Mouse (Mus musculus) liver, embryonic 15.5 days (tissue): ENCODE measurements around the gene Lrrc28. TPM values are rescaled to one million over a fixed set of nuclear protein-coding genes. Genes with fewer than 3 reads are reported as not detected.
A peak's percentile ranks its signal among the peaks of the same experiment; 100 is the strongest.

Experiments
- ATAC-seq: fragments of 200-750 bp; cut with Nextera tagmentation; 2 replicates; pipeline ENCODE4 v1.8.0; 2017; ENCODE audit warnings: moderate number of reproducible peaks, mild to moderate bottlenecking, moderate library complexity; ENCODE audit not compliant: insufficient read depth
- H3K27ac ChIP-seq: fragments of 300-500 bp; sonication (generic); replicated peaks from 2 replicates; pipeline ENCODE4 v1.5.1; 2015; ENCODE audit warnings: mild to moderate bottlenecking, inconsistent platforms
- H3K27me3 ChIP-seq: fragments of 300-500 bp; sonication (generic); 2 replicates; pipeline ENCODE4 v1.6.1; 2015; ENCODE audit warnings: mild to moderate bottlenecking, inconsistent platforms
- H3K36me3 ChIP-seq: fragments of 300-500 bp; sonication (generic); replicated peaks from 2 replicates; pipeline ENCODE4 v1.6.1; 2015; ENCODE audit warnings: moderate library complexity, mild to moderate bottlenecking, inconsistent platforms
- H3K4me1 ChIP-seq: fragments of 300-500 bp; sonication (generic); replicated peaks from 2 replicates; pipeline ENCODE4 v1.6.1; 2015; ENCODE audit warnings: inconsistent platforms
- H3K4me2 ChIP-seq: fragments of 300-500 bp; sonication (generic); 2 replicates; pipeline ENCODE4 v1.6.1; 2015; ENCODE audit warnings: moderate library complexity, mild to moderate bottlenecking, inconsistent platforms
- H3K4me3 ChIP-seq: fragments of 300-500 bp; sonication (generic); replicated peaks from 2 replicates; pipeline ENCODE4 v1.5.1; 2015; ENCODE audit warnings: mild to moderate bottlenecking, inconsistent platforms
- H3K9ac ChIP-seq: fragments of 300-500 bp; sonication (generic); 2 replicates; pipeline ENCODE4 v1.6.1; 2015; ENCODE audit warnings: moderate library complexity, mild to moderate bottlenecking, inconsistent platforms
- H3K9me3 ChIP-seq: fragments of 300-500 bp; sonication (generic); replicated peaks from 2 replicates; pipeline ENCODE4 v1.6.1; 2016; ENCODE audit warnings: inconsistent platforms
- WGBS: fragments of 180-500 bp; shearing (Covaris S2); methylation state at CpG from one replicate; pipeline ENCODE4 v1.1.7; 2015; ENCODE audit warnings: mixed read lengths; ENCODE audit not compliant: insufficient replicate concordance; 5-methylcytosine and 5-hydroxymethylcytosine counted together
- polyA plus RNA-seq: library from polyadenylated mRNA; unstranded; fragments of >200 nt; fragmentation: Nextera tagmentation; extraction: Ambion mirVana; gene quantifications from 2 replicates; pipeline ENCODE4 v1.2.1, GENCODE M21; 2015

The Lrrc28 gene
- polyA plus RNA-seq, 1 experiment from 2014 or later, result 7.9 TPM

DNA sequence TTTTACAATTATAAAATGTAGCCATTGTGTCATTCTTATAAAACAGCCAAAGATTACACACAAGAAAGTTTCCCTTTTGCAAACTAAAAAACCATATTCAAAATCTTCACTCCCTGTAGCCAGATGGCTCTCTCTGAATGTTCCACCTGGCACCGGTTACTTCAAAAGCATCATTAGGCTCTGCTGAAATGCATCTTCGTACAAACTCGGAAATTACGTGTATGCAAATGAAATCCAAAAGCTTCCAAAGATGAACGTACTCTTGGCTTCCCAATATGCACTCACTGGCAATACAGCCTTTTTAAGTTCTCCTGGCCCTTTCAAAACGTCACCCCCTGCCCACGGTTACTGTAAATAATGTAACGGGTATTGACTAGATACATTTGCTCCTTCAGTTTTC, 777 bp downstream of the Lrrc28 start:
- Histone ChIP-seq H3K36me3 (0 out of 2 replicates have a peak, but pooled peaks cover 7% of the 10 kb centered on the region), H3K4me2 (peak overlapping the region; percentile 83), H3K9me3 (no peaks in the 10 kb centered on the region), H3K27ac (no peak overlapping the region), H3K27me3 (no peaks in the 10 kb centered on the region), H3K9ac (peak overlapping the region; percentile 90), H3K4me3 (peak overlapping the region; percentile 81), H3K4me1 (peaks cover 22% of the 10 kb centered on the region)
- WGBS, result 42% methylated on average over 8 of the region's 8 CpGs
- no peak for ATAC-seq

DNA sequence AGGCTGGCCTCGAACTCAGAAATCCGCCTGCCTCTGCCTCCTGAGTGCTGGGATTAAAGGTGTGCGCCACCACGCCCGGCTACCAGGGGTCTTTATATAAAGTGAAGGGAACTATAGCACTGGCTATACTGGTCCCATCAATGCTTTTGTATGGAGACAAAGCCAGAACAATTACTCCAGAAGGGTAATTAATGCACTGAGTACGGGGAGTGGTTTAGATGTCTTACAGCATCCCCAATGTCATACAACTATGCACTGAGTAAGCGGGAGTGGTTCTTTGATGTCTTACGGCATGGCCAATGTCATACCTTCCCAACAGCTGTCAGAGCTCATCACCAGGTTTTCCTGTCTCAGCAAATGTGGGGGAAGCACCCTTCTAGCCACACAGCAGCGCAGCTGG, 2.1 kb downstream of the Lrrc28 start:
- Histone ChIP-seq H3K4me3 (no peak overlapping the region), H3K27ac (no peak overlapping the region), H3K9me3 (no peaks in the 10 kb centered on the region), H3K36me3 (0 out of 2 replicates have a peak, but pooled peaks cover 7% of the 10 kb centered on the region), H3K27me3 (no peaks in the 10 kb centered on the region), H3K4me1 (peaks cover 19% of the 10 kb centered on the region), H3K4me2 (no peak overlapping the region), H3K9ac (no peak overlapping the region)
- WGBS, result 82% methylated on average over 9 of the region's 9 CpGs
- ATAC-seq, result no peak

DNA sequence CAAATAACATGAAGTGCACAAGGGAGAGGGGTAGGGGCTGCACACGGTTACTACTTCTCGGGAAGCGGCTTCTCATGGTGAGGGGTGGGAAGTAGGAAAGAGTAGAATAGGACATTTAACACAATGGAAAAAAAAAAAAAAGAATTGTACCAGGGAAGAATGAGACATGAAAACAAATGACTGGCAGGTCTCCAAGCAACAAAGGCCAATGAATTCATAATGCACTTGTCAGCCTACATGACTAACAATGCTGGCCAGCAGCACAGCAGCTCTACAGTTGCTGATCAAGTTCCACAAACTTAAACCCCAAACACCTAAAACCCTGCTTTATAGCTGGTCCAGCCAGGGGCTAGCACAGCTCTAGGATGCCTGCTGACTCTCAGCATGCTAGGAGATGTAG, 6.1 kb downstream of the Lrrc28 start:
- Histone ChIP-seq H3K36me3 (0 out of 2 replicates have a peak, but pooled peaks cover 7% of the 10 kb centered on the region), H3K9me3 (no peaks in the 10 kb centered on the region), H3K4me3 (no peak overlapping the region), H3K4me1 (peaks cover 1% of the 10 kb centered on the region), H3K9ac (no peak overlapping the region), H3K4me2 (no peak overlapping the region), H3K27me3 (no peaks in the 10 kb centered on the region), H3K27ac (no peak overlapping the region)
- 89% methylated on average over 3 of the region's 3 CpGs for WGBS
- ATAC-seq, result no peak

DNA sequence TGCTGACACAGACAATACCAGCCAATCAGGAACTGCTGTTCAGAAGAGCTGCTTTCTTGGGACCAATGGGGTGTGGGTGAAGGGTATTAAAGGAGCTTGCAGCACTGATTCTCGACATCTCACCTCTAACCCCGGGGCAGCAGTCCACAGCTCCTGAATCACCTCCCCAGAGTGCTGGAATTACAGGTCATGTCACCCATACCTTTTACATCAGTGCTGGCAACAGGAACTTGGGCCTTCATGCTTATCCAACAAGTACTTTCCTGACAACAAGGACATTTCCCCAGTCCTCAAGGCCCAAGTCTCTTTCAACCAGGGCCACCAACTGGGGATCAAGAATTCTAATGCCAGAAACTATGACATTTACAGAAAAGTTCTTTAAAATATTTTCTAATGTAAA, 8.9 kb downstream of the Lrrc28 start:
- 0 out of 2 replicates have a peak, but pooled peaks cover 7% of the 10 kb centered on the region for H3K36me3 ChIP-seq
- no peak overlapping the region for H3K9ac ChIP-seq
- no peak for ATAC-seq
- H3K27me3 ChIP-seq, result no peaks in the 10 kb centered on the region
- H3K27ac ChIP-seq, result no peak overlapping the region
- no peak overlapping the region for H3K4me2 ChIP-seq
- no peaks in the 10 kb centered on the region for H3K9me3 ChIP-seq
- H3K4me1 ChIP-seq, result no peaks in the 10 kb centered on the region
- 55% methylated on average over 2 of the region's 2 CpGs for WGBS
- no peak overlapping the region for H3K4me3 ChIP-seq

DNA sequence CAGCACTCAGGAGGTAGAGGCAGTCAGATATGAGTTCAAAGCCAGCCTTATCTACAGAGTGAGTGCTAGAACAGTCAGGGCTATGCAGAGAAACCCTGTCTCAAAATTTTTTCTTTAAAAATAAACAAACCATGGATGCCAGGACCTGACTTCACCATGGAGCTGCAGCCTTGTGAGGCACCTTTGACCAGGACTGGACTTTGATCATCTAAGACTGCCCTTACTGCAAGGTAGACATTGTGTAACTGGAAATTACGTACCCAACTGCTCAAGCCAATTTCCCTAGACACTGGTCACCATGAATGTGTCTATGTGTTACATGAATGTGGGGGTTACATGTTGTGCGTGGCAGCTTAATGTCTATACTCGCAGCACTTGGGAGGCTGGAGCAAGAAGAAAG, 10.9 kb downstream of the Lrrc28 start:
- Histone ChIP-seq H3K36me3 (no peaks in the 10 kb centered on the region), H3K9me3 (no peaks in the 10 kb centered on the region), H3K4me3 (no peak overlapping the region), H3K9ac (no peak overlapping the region), H3K27ac (no peak overlapping the region), H3K27me3 (no peaks in the 10 kb centered on the region), H3K4me2 (no peak overlapping the region), H3K4me1 (no peaks in the 10 kb centered on the region)
- 65% methylated on average over 3 of the region's 3 CpGs for WGBS
- ATAC-seq, result no peak

DNA sequence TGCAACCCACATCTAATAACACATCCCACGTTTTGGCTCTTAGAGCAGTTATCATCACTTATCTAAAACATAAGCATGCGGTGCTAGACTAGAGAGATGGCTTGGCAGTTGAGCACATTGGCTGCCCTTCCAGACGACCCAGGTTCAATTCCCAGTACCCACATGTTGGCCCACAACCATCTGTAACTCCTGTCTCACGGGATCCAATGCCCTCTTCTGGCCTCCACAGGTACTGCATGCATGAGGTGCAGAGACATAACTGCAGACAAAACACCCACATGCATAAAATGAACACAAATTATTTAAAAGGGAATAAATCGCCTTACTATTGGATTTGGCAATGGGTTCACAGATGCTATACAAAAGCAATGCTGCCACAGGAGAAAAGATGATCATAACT, 12.7 kb downstream of the Lrrc28 start:
- ATAC-seq, result no peak
- H3K9ac ChIP-seq, result no peak overlapping the region
- WGBS, result 62% methylated on average over 5 of the region's 5 CpGs
- no peak overlapping the region for H3K4me2 ChIP-seq
- H3K4me1 ChIP-seq, result no peaks in the 10 kb centered on the region
- H3K27me3 ChIP-seq, result no peaks in the 10 kb centered on the region
- H3K27ac ChIP-seq, result no peak overlapping the region
- no peaks in the 10 kb centered on the region for H3K9me3 ChIP-seq
- H3K4me3 ChIP-seq, result no peak overlapping the region
- H3K36me3 ChIP-seq, result no peaks in the 10 kb centered on the region

DNA sequence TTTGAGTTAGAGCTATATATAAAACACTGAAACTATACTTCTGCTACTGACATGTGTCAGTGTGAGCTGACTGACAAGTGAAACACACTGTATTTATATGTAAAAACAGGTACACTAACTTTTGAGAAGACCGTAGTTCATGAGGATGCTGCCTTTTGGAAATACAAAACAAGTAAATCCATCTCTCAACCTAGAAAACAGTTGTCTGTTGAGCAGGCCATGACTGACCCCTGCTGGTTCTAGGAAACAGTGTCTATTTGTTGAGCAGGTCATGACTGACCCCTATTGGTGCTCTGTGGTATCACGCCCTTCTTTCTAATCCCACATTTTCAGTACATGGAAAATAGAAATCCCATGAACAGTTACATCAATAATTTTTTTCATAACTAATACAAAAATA, 14.3 kb downstream of the Lrrc28 start:
- no peak for ATAC-seq
- 19% methylated on average over 2 of the region's 2 CpGs for WGBS
- Histone ChIP-seq H3K9me3 (no peaks in the 10 kb centered on the region), H3K36me3 (no peaks in the 10 kb centered on the region), H3K4me2 (no peak overlapping the region), H3K9ac (no peak overlapping the region), H3K4me3 (no peak overlapping the region), H3K27me3 (no peaks in the 10 kb centered on the region), H3K27ac (no peak overlapping the region), H3K4me1 (no peaks in the 10 kb centered on the region)

DNA sequence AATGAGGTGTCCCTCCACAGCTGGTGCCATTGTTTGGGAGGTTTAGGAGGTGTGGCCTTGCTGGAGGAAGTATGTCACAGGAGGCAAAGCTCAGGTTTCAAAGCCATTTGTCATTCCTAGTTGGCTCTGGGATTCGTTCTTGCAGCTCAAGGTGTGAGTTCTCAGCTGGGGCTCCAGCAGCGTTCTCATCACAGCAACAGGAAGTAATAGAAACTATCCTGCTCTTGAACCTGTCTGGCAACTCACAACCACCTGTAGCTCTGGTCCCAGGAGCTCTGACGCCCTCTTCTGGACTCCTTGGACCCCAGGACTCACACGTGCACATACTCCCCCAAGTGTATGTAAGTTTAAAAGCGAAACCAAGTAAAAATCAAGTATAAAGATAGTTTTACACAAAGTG, 15.4 kb downstream of the Lrrc28 start:
- Histone ChIP-seq H3K36me3 (no peaks in the 10 kb centered on the region), H3K4me1 (no peaks in the 10 kb centered on the region), H3K9ac (no peak overlapping the region), H3K27ac (no peak overlapping the region), H3K27me3 (no peaks in the 10 kb centered on the region), H3K4me3 (no peak overlapping the region), H3K4me2 (no peak overlapping the region), H3K9me3 (no peaks in the 10 kb centered on the region)
- ATAC-seq, result no peak
- 56% methylated on average over 5 of the region's 5 CpGs for WGBS

DNA sequence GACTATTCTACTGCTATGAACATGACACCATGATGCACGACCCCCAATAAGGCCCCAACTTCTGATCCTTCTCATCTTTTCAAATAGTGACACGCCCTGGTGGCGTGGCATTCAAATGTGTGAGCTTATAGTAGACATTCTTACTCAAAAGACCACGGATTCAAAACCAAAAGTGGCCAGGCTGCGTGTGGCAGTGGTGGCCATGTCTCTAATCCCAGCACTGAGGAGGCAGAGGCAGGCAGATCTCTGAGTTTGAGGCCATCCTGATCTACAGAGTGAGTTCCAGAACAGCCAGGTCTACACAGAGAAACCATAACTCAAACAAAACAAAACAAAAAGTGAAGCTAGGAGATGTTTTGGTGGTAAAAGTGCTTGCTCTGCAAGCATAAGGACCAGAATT, 18.4 kb downstream of the Lrrc28 start:
- H3K27ac ChIP-seq, result no peak overlapping the region
- H3K9me3 ChIP-seq, result no peaks in the 10 kb centered on the region
- WGBS, result 63% methylated on average over 5 of the region's 5 CpGs
- no peak overlapping the region for H3K4me2 ChIP-seq
- no peaks in the 10 kb centered on the region for H3K4me1 ChIP-seq
- H3K9ac ChIP-seq, result no peak overlapping the region
- ATAC-seq, result no peak
- H3K4me3 ChIP-seq, result no peak overlapping the region
- H3K36me3 ChIP-seq, result no peaks in the 10 kb centered on the region
- H3K27me3 ChIP-seq, result no peaks in the 10 kb centered on the region

DNA sequence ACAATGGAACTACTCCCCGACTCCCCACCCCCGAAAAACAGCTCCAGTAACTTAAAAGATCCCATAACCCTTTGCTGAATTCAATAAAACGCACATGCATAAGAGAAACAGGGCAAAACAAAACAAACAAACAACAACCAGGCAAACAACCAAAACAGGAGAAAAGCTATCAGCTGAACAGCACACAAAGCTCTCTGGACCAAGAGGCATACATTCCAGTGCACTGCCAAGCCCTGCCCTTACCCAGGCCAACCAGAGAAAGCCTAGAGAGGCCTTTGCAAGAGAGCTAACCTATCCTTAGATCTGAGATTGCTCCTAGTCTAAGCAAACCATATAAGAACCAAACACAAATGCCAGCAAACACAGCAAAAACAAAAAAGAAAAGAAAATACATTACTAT, 22.9 kb downstream of the Lrrc28 start:
- Histone ChIP-seq H3K4me3 (no peak overlapping the region), H3K9ac (no peak overlapping the region), H3K36me3 (no peaks in the 10 kb centered on the region), H3K27me3 (no peaks in the 10 kb centered on the region), H3K9me3 (no peaks in the 10 kb centered on the region), H3K27ac (no peak overlapping the region), H3K4me2 (no peak overlapping the region), H3K4me1 (no peaks in the 10 kb centered on the region)
- no peak for ATAC-seq
- 66% methylated on average over 3 of the region's 3 CpGs for WGBS

DNA sequence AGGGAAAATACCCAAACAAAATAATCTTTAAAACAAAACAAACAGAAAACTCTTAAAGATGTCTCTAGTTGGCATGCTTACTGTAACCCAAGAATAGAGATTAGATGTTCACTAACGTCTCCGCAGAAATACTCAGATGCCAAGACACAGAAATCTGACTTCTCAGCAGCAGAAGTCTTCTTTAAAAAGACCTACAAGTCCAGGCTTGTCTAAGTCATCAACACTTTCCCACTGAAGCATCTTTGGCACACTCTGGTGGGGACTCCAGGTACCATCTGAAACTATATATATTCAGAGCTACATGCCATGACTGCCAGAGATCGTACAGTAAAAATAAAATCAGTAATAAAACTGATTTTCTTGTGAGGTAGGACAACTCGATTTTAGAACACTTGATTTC, 25.2 kb downstream of the Lrrc28 start:
- H3K36me3 ChIP-seq, result no peaks in the 10 kb centered on the region
- ATAC-seq, result no peak
- H3K9me3 ChIP-seq, result no peaks in the 10 kb centered on the region
- no peak overlapping the region for H3K4me3 ChIP-seq
- no peaks in the 10 kb centered on the region for H3K27me3 ChIP-seq
- H3K4me1 ChIP-seq, result no peaks in the 10 kb centered on the region
- H3K9ac ChIP-seq, result no peak overlapping the region
- no peak overlapping the region for H3K4me2 ChIP-seq
- no peak overlapping the region for H3K27ac ChIP-seq
- 67% methylated on average over 4 of the region's 4 CpGs for WGBS

DNA sequence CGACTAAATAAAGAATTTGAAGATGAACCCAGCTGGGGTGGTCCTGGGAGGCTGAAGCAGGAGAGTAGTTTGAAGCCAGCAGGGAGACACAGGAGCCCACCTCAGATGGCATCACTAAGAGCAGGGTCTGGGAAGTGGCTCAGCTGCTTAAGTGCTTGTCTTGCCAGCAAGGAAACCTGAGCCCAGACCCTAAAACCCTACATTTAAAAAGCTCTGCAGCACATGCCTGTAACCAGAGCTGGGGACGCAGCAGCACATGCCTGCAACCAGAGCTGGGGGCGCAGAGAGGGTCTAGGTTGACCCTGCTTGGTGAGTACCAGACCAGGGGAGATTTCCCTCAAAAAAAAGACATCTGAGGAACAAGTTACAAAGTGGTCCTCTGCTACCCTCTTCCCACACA, 26.8 kb downstream of the Lrrc28 start:
- H3K4me2 ChIP-seq, result no peak overlapping the region
- WGBS, result 67% methylated on average over 3 of the region's 3 CpGs
- ATAC-seq, result no peak
- H3K9me3 ChIP-seq, result no peaks in the 10 kb centered on the region
- no peaks in the 10 kb centered on the region for H3K36me3 ChIP-seq
- H3K9ac ChIP-seq, result no peak overlapping the region
- H3K4me3 ChIP-seq, result no peak overlapping the region
- H3K27ac ChIP-seq, result no peak overlapping the region
- no peaks in the 10 kb centered on the region for H3K4me1 ChIP-seq
- no peaks in the 10 kb centered on the region for H3K27me3 ChIP-seq
